Mouse (Mus musculus) intestine, postnatal 0 days (tissue): ENCODE measurements around the gene Pdzrn4. TPM values are rescaled to one million over a fixed set of nuclear protein-coding genes. Genes with fewer than 3 reads are reported as not detected.

ENCODE experiments used
- ATAC-seq: fragments of 200-750 bp; cut with Nextera tagmentation; 2 replicates; pipeline ENCODE4 v1.8.0; 2017; ENCODE audit warnings: mild to moderate bottlenecking, moderate TSS enrichment, moderate library complexity
- H3K27ac ChIP-seq: fragments of 300-500 bp; sonication (generic); 2 replicates; pipeline ENCODE4 v1.5.1; 2014; ENCODE audit warnings: mild to moderate bottlenecking, low read depth, low read length, moderate library complexity
- H3K27me3 ChIP-seq: fragments of 300-500 bp; sonication (generic); replicated peaks from 2 replicates; pipeline ENCODE4 v1.6.1; 2014; ENCODE audit warnings: low read length, mixed read lengths; ENCODE audit not compliant: control insufficient read depth, insufficient read depth
- H3K36me3 ChIP-seq: fragments of 300-500 bp; sonication (generic); 2 replicates; pipeline ENCODE4 v1.6.1; 2014; ENCODE audit warnings: mild to moderate bottlenecking, moderate library complexity; ENCODE audit not compliant: control insufficient read depth, insufficient read depth
- H3K4me1 ChIP-seq: fragments of 300-500 bp; sonication (generic); replicated peaks from 2 replicates; pipeline ENCODE4 v1.6.1; 2014; ENCODE audit warnings: antibody characterized with exemption, low read length, mixed read lengths; ENCODE audit not compliant: control insufficient read depth, insufficient read depth
- H3K4me2 ChIP-seq: fragments of 300-500 bp; sonication (generic); replicated peaks from 2 replicates; pipeline ENCODE4 v1.6.1; 2014; ENCODE audit warnings: low read depth, mild to moderate bottlenecking, moderate library complexity
- H3K4me3 ChIP-seq: fragments of 300-500 bp; sonication (generic); 2 replicates; pipeline ENCODE4 v1.5.1; 2014; ENCODE audit warnings: low read depth, low read length
- H3K9ac ChIP-seq: fragments of 300-500 bp; sonication (generic); 2 replicates; pipeline ENCODE4 v1.6.1; 2014; ENCODE audit warnings: mild to moderate bottlenecking, low read depth, low read length
- H3K9me3 ChIP-seq: fragments of 300-500 bp; sonication (generic); 2 replicates; pipeline ENCODE4 v1.6.1; 2016; ENCODE audit warnings: mixed run types; ENCODE audit not compliant: control insufficient read depth
- CTCF ChIP-seq: sonication (generic); IDR thresholded peaks from 2 replicates; pipeline ENCODE4 v1.5.1; 2016; ENCODE audit warnings: low read depth, mild to moderate bottlenecking, control low read depth, antibody characterized with exemption, moderate library complexity
- WGBS: fragments of 180-500 bp; shearing (Covaris S2); extraction: QIAGEN DNeasy Blood & Tissue Kit; methylation state at CpG from one replicate; pipeline ENCODE4 v1.1.7; 2014; 5-methylcytosine and 5-hydroxymethylcytosine counted together
- polyA plus RNA-seq: library from polyadenylated mRNA; unstranded; fragments of >200 nt; fragmentation: Nextera tagmentation; extraction: Ambion mirVana; gene quantifications from 2 replicates; pipeline ENCODE4 v1.2.1, GENCODE M21; 2015

Gene Pdzrn4
- polyA plus RNA-seq, 1 experiment from 2014 or later = 0.94 TPM

GRCm38 (mm10) chr15:92515651-92516050 lies 119.0 kb downstream of the Pdzrn4 start:
- no peak overlapping the region for H3K4me2 ChIP-seq
- no peaks in the 10 kb centered on the region for H3K36me3 ChIP-seq
- H3K9me3 ChIP-seq = no peaks in the 10 kb centered on the region
- H3K9ac ChIP-seq = no peak overlapping the region
- no peak overlapping the region for H3K27ac ChIP-seq
- TF ChIP-seq CTCF = no peak
- WGBS = 70% methylated on average over 1 of the region's 1 CpGs
- H3K27me3 ChIP-seq = no peaks in the 10 kb centered on the region
- ATAC-seq = no peak
- H3K4me3 ChIP-seq = no peak overlapping the region
- no peaks in the 10 kb centered on the region for H3K4me1 ChIP-seq

- H3K4me2 ChIP-seq = no peak overlapping the region
- no peak overlapping the region for H3K4me3 ChIP-seq
- no peak for ATAC-seq
Measured at GRCm38 (mm10) chr15:92520677-92521225, 124.1 kb downstream of the Pdzrn4 start.

DNA sequence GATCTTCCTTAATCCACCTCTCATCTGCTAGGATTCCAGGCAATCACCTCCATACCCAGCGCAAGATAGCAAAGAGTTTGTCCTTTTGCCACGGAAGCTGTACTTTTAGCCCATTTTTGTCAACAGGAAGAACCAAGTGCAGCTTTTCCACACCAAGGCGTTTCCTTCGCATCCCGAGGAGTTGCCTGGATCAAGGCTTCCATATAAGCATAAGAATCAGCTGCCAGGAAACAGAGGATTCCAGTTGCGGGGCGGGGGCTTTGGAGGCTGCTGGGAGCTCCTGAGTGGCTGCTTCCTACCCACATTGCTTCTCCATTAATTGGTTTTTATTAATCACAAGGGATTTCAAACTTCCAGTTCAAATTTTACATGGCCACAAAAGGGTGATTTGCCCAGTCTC lies 125.0 kb downstream of the Pdzrn4 start:
- H3K4me2 ChIP-seq = no peak overlapping the region
- no peak overlapping the region for H3K9ac ChIP-seq
- no peak for ATAC-seq
- WGBS = 20% methylated on average over 7 of the region's 7 CpGs
- no peaks in the 10 kb centered on the region for H3K4me1 ChIP-seq
- no peaks in the 10 kb centered on the region for H3K36me3 ChIP-seq
- TF ChIP-seq CTCF = no peak
- no peak overlapping the region for H3K4me3 ChIP-seq
- H3K9me3 ChIP-seq = no peaks in the 10 kb centered on the region
- H3K27ac ChIP-seq = no peak overlapping the region
- no peaks in the 10 kb centered on the region for H3K27me3 ChIP-seq

More at GRCm38 (mm10) chr15:92520677-92521225, 124.1 kb downstream of the Pdzrn4 start:
- H3K4me1 ChIP-seq = no peaks in the 10 kb centered on the region
- H3K9me3 ChIP-seq = no peaks in the 10 kb centered on the region
- H3K9ac ChIP-seq = no peak overlapping the region
- H3K27ac ChIP-seq = no peak overlapping the region
- H3K36me3 ChIP-seq = no peaks in the 10 kb centered on the region
- WGBS = 59% methylated on average over 19 of the region's 19 CpGs
- no peak for TF ChIP-seq CTCF
- no peaks in the 10 kb centered on the region for H3K27me3 ChIP-seq

GRCm38 (mm10) chr15:92524917-92525316 lies 128.2 kb downstream of the Pdzrn4 start:
- no peak overlapping the region for H3K9ac ChIP-seq
- no peak for ATAC-seq
- H3K27ac ChIP-seq = no peak overlapping the region
- TF ChIP-seq CTCF = no peak
- no peak overlapping the region for H3K4me2 ChIP-seq
- H3K27me3 ChIP-seq = no peaks in the 10 kb centered on the region
- H3K4me3 ChIP-seq = no peak overlapping the region
- WGBS = 7% methylated on average over 2 of the region's 2 CpGs
- no peaks in the 10 kb centered on the region for H3K4me1 ChIP-seq
- H3K9me3 ChIP-seq = no peaks in the 10 kb centered on the region
- H3K36me3 ChIP-seq = no peaks in the 10 kb centered on the region

DNA sequence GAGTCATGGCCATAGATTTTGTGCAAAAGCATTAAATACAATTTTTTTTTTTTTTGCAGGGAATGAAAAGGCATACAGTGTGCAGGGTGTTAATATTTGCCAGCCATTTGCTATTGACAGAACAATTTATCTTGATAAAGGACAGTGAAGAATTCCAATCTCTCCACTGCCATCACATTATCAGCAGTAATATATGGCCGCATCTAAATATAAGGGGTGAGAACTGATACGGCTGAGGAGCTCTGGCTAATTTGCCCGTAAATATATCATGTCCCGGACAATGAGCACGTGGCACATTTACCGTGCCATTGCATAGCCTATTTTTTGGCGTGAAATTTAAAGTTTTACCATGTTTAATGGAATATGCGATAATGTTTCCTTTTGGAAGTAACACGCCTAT lies 128.7 kb downstream of the Pdzrn4 start:
- H3K4me3 ChIP-seq = no peak overlapping the region
- WGBS = 79% methylated on average over 9 of the region's 9 CpGs
- H3K27ac ChIP-seq = no peak overlapping the region
- no peak for ATAC-seq
- H3K4me2 ChIP-seq = no peak overlapping the region
- no peaks in the 10 kb centered on the region for H3K9me3 ChIP-seq
- no peak for TF ChIP-seq CTCF
- no peaks in the 10 kb centered on the region for H3K36me3 ChIP-seq
- no peaks in the 10 kb centered on the region for H3K4me1 ChIP-seq
- H3K27me3 ChIP-seq = no peaks in the 10 kb centered on the region
- no peak overlapping the region for H3K9ac ChIP-seq

DNA sequence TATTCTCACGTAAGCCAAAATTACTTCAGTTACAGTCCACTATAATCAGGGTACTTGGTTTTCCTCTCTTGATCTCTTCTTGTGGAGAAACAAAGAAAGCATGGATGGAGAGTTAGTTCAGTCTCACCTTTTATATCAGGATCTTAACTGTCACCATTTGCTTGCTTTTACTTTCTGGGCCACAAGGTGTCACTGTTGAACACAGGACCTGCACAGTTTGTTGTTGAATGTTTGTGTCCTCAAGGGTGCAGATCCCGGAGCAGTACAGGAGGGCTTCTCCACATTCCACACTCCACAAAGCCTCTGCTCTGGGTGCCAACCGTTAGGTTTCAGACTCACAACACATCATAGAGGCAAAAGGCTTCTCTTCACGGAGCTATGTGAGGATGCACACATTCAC lies 130.1 kb downstream of the Pdzrn4 start:
- H3K36me3 ChIP-seq = no peaks in the 10 kb centered on the region
- 79% methylated on average over 4 of the region's 4 CpGs for whole genome bisulfite sequencing
- peak; percentile 64 for TF ChIP-seq CTCF
- H3K4me1 ChIP-seq = no peaks in the 10 kb centered on the region
- no peak overlapping the region for H3K4me3 ChIP-seq
- H3K9me3 ChIP-seq = no peaks in the 10 kb centered on the region
- H3K9ac ChIP-seq = no peak overlapping the region
- no peaks in the 10 kb centered on the region for H3K27me3 ChIP-seq
- no peak overlapping the region for H3K4me2 ChIP-seq
- no peak overlapping the region for H3K27ac ChIP-seq
- ATAC-seq = no peak

GRCm38 (mm10) chr15:92543252-92543651 lies 146.6 kb downstream of the Pdzrn4 start:
- Histone ChIP-seq H3K27ac (no peak overlapping the region), H3K36me3 (no peaks in the 10 kb centered on the region), H3K9ac (no peak overlapping the region), H3K9me3 (no peaks in the 10 kb centered on the region), H3K4me2 (no peak overlapping the region), H3K4me1 (no peaks in the 10 kb centered on the region), H3K27me3 (no peaks in the 10 kb centered on the region), H3K4me3 (no peak overlapping the region)
- no peak for TF ChIP-seq CTCF
- WGBS = 11% methylated on average over 1 of the region's 1 CpGs
- no peak for ATAC-seq
